18 mouse cellular contexts compared by ENCODE assay signal in the genomic region with DNA sequence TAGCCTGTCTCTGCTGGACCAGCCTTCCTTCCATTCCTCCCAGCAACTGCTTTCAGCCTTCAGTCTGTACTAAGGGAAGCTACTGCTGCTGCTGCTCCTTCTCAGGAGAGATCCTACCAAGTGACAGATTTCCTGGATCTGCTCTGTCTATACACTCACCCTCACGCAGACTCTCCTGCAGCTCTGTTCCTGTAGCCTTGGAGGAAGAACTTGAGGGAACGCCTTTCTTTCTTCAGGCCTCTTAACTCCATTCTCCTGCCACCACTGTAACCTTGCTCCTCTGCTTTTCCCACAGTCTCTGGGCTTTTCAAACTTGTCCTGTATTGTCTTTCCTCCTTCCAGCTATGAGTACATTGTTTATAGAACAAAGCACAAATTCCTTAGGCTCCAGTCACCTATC. TPM values are rescaled to one million over a fixed set of nuclear protein-coding genes. Genes with fewer than 3 reads are reported as not detected.
DNase-seq lines count a peak whose midpoint lies in the region; ATAC-seq lines count a peak whose summit lies in the region.
"Had no signal": no experiment of that assay in that cellular context is flagged by ENCODE, and none has a peak within 500 bp of the region (broad histone marks: within the 10 kb centered on the region; RNA-seq: fewer than 3 reads in every experiment).

No protein-coding gene starts in this region.

- ATAC-seq in forebrain, embryonic 11.5 days (replicated peaks; ENCODE audit: low FRiP score), result no peak
- ATAC-seq in forebrain, embryonic 16.5 days, result no peak
- ATAC-seq in midbrain, embryonic 12.5 days (ENCODE audit: low FRiP score, low read depth), result no peak
- no peak for ATAC-seq in midbrain, embryonic 15.5 days (replicated peaks)
- peak; percentile 71 for ATAC-seq in liver, embryonic 12.5 days
- ATAC-seq in activated CD4-positive, CD25-positive, alpha-beta regulatory T cell, adult 4 months, result no peak

- H3K4me2 ChIP-seq in forebrain, embryonic 11.5 days (ENCODE audit: low read depth, low read length, severe bottlenecking), result no peak overlapping the region
- no peak overlapping the region for H3K4me2 ChIP-seq in forebrain, embryonic 16.5 days (ENCODE audit: low read length)
- H3K4me2 ChIP-seq in midbrain, embryonic 12.5 days (replicated peaks), result no peak overlapping the region
- H3K4me2 ChIP-seq in midbrain, embryonic 15.5 days, result no peak overlapping the region
- peak overlapping the region; percentile 62 for H3K4me2 ChIP-seq in liver, embryonic 12.5 days
- H3K4me2 ChIP-seq: hindbrain, embryonic 15.5 days; limb, embryonic 15.5 days had no signal

- no peaks in the 10 kb centered on the region for H3K36me3 ChIP-seq in forebrain, embryonic 11.5 days (ENCODE audit: control insufficient read depth, insufficient read depth, low read length)
- H3K36me3 ChIP-seq in forebrain, embryonic 16.5 days (ENCODE audit: control insufficient read depth, insufficient read depth), result no peaks in the 10 kb centered on the region
- H3K36me3 ChIP-seq in midbrain, embryonic 12.5 days, result 0 out of 2 replicates have a peak, but pooled peaks cover 3% of the 10 kb centered on the region
- H3K36me3 ChIP-seq in midbrain, embryonic 15.5 days (replicated peaks), result no peaks in the 10 kb centered on the region
- peaks cover 45% of the 10 kb centered on the region for H3K36me3 ChIP-seq in liver, embryonic 12.5 days

- H3K4me1 ChIP-seq in forebrain, embryonic 11.5 days (replicated peaks; ENCODE audit: control insufficient read depth, insufficient read depth, low read length), result no peaks in the 10 kb centered on the region
- H3K4me1 ChIP-seq in forebrain, embryonic 16.5 days (replicated peaks; ENCODE audit: control insufficient read depth, insufficient read depth, low read length), result 0 out of 2 replicates have a peak, but pooled peaks cover 3% of the 10 kb centered on the region
- 0 out of 2 replicates have a peak, but pooled peaks cover 3% of the 10 kb centered on the region for H3K4me1 ChIP-seq in midbrain, embryonic 12.5 days
- H3K4me1 ChIP-seq in midbrain, embryonic 15.5 days, result no peaks in the 10 kb centered on the region
- peaks cover 48% of the 10 kb centered on the region for H3K4me1 ChIP-seq in liver, embryonic 12.5 days
- H3K4me1 ChIP-seq: hindbrain, embryonic 15.5 days had no signal

- H3K4me3 ChIP-seq in forebrain, embryonic 11.5 days (ENCODE audit: low read depth, low read length), result no peak overlapping the region
- no peak overlapping the region for H3K4me3 ChIP-seq in forebrain, embryonic 16.5 days (replicated peaks; ENCODE audit: low read length)
- H3K4me3 ChIP-seq in midbrain, embryonic 12.5 days, result no peak overlapping the region
- no peak overlapping the region for H3K4me3 ChIP-seq in midbrain, embryonic 15.5 days
- H3K4me3 ChIP-seq in liver, embryonic 12.5 days, result peak overlapping the region; percentile 22; the same call in 1 of the 2 replicates
- H3K4me3 ChIP-seq: hindbrain, embryonic 15.5 days; left cerebral cortex, adult 2 months; limb, embryonic 15.5 days had no signal

- peak overlapping the region; percentile 37; the same call in 1 of the 2 replicates for H3K27ac ChIP-seq in forebrain, embryonic 11.5 days (ENCODE audit: low read depth, low read length)
- H3K27ac ChIP-seq in forebrain, embryonic 16.5 days (ENCODE audit: low read length), result no peak overlapping the region
- H3K27ac ChIP-seq in midbrain, embryonic 12.5 days (replicated peaks), result 0 out of 2 replicates have a peak overlapping the region, but pooled peaks have one; percentile 10
- no peak overlapping the region for H3K27ac ChIP-seq in midbrain, embryonic 15.5 days
- peak overlapping the region; percentile 94 for H3K27ac ChIP-seq in liver, embryonic 12.5 days
- H3K27ac ChIP-seq: hindbrain, embryonic 15.5 days; left cerebral cortex, adult 2 months; limb, embryonic 15.5 days; macrophage had no signal

- no peaks in the 10 kb centered on the region for H3K27me3 ChIP-seq in forebrain, embryonic 11.5 days (ENCODE audit: control insufficient read depth, insufficient read depth, low read length)
- no peaks in the 10 kb centered on the region for H3K27me3 ChIP-seq in forebrain, embryonic 16.5 days (replicated peaks; ENCODE audit: control insufficient read depth, insufficient read depth, low read length)
- H3K27me3 ChIP-seq in midbrain, embryonic 12.5 days, result peaks cover 54% of the 10 kb centered on the region
- H3K27me3 ChIP-seq in midbrain, embryonic 15.5 days (replicated peaks), result peaks cover 15% of the 10 kb centered on the region; the same call in 1 of the 2 replicates
- no peaks in the 10 kb centered on the region for H3K27me3 ChIP-seq in liver, embryonic 12.5 days (replicated peaks)
- H3K27me3 ChIP-seq: hindbrain, embryonic 15.5 days; limb, embryonic 15.5 days had no signal

- no peaks in the 10 kb centered on the region for H3K9me3 ChIP-seq in forebrain, embryonic 11.5 days (ENCODE audit: control insufficient read depth, low read length)
- no peaks in the 10 kb centered on the region for H3K9me3 ChIP-seq in forebrain, embryonic 16.5 days (ENCODE audit: control insufficient read depth, low read length)
- H3K9me3 ChIP-seq in midbrain, embryonic 12.5 days, result no peaks in the 10 kb centered on the region
- H3K9me3 ChIP-seq in midbrain, embryonic 15.5 days, result no peaks in the 10 kb centered on the region
- no peaks in the 10 kb centered on the region for H3K9me3 ChIP-seq in liver, embryonic 12.5 days (replicated peaks)
- H3K9me3 ChIP-seq: G1E; hindbrain, embryonic 15.5 days; limb, embryonic 15.5 days had no signal

- no peak for DNase-seq in forebrain, embryonic 11.5 days (ENCODE audit: low spot score)
- DNase-seq in kidney, postnatal 36 days, result no peak
- no peak for DNase-seq in adrenal gland, adult 18-20 months (ENCODE audit: low spot score in 2 of 2)
- DNase-seq: cerebellum, adult 2 months; kidney, adult 11 months; kidney, postnatal 25 days; spleen, adult 18-20 months had no signal

- 81% methylated on average over 2 of the region's 2 CpGs for WGBS in forebrain, embryonic 11.5 days
- WGBS in forebrain, embryonic 16.5 days, result 62% methylated on average over 2 of the region's 2 CpGs
- WGBS in midbrain, embryonic 12.5 days, result 78% methylated on average over 2 of the region's 2 CpGs
- 87% methylated on average over 2 of the region's 2 CpGs for WGBS in midbrain, embryonic 15.5 days
- WGBS in liver, embryonic 12.5 days (ENCODE audit: insufficient replicate concordance), result 47% methylated on average over 2 of the region's 2 CpGs

- H3K9ac ChIP-seq in forebrain, embryonic 11.5 days (ENCODE audit: low read length), result no peak overlapping the region
- no peak overlapping the region for H3K9ac ChIP-seq in forebrain, embryonic 16.5 days (replicated peaks; ENCODE audit: low read depth, low read length)
- H3K9ac ChIP-seq in midbrain, embryonic 12.5 days (replicated peaks), result no peak overlapping the region
- H3K9ac ChIP-seq in midbrain, embryonic 15.5 days, result no peak overlapping the region
- H3K9ac ChIP-seq in liver, embryonic 12.5 days, result peak overlapping the region; percentile 66
- H3K9ac ChIP-seq: hindbrain, embryonic 15.5 days; limb, embryonic 15.5 days had no signal

RNA-seq across cellular contexts. Expression of a gene that starts 37.3 kb away (rescaled TPM):
- polyA plus RNA-seq in forebrain, embryonic 11.5 days (2014; fragmentation: Nextera tagmentation; extraction: Ambion mirVana), result 45.7 and 47.5 TPM in 2 replicates
- polyA plus RNA-seq in forebrain, embryonic 16.5 days (2015; fragmentation: Nextera tagmentation; extraction: Ambion mirVana), result 42.1 and 42.2 TPM in 2 replicates
- 43.1 and 44.1 TPM in 2 replicates for polyA plus RNA-seq in midbrain, embryonic 12.5 days (2016; fragmentation: Nextera tagmentation; extraction: Ambion mirVana)
- polyA plus RNA-seq in midbrain, embryonic 15.5 days (2015; fragmentation: Nextera tagmentation; extraction: Ambion mirVana), result 44.6 and 46.2 TPM in 2 replicates
- polyA plus RNA-seq in liver, embryonic 12.5 days (2016; fragmentation: Nextera tagmentation; extraction: Ambion mirVana), result 55.2 and 55.3 TPM in 2 replicates
- 10 to 100 TPM; 28.4 to 29.5 TPM for polyA plus RNA-seq in activated CD4-positive, CD25-positive, alpha-beta regulatory T cell, adult 4 months (2017; shearing (Covaris generic))
- total RNA-seq in adrenal gland, adult 18-20 months (2021), result 10 to 100 TPM; 29.5 to 30.9 TPM

RNA-seq across cellular contexts. Expression of a gene that starts 39.4 kb away (rescaled TPM):
- 5.8 and 6.4 TPM in 2 replicates for polyA plus RNA-seq in forebrain, embryonic 11.5 days (2014; fragmentation: Nextera tagmentation; extraction: Ambion mirVana)
- 2.9 and 5.5 TPM in 2 replicates for polyA plus RNA-seq in forebrain, embryonic 16.5 days (2015; fragmentation: Nextera tagmentation; extraction: Ambion mirVana)
- 5.3 and 7.0 TPM in 2 replicates for polyA plus RNA-seq in midbrain, embryonic 12.5 days (2016; fragmentation: Nextera tagmentation; extraction: Ambion mirVana)
- 7.7 and 9.0 TPM in 2 replicates for polyA plus RNA-seq in midbrain, embryonic 15.5 days (2015; fragmentation: Nextera tagmentation; extraction: Ambion mirVana)
- 1.3 and 1.4 TPM in 2 replicates for polyA plus RNA-seq in liver, embryonic 12.5 days (2016; fragmentation: Nextera tagmentation; extraction: Ambion mirVana)
- polyA plus RNA-seq in activated CD4-positive, CD25-positive, alpha-beta regulatory T cell, adult 4 months (2017; shearing (Covaris generic)), result not detected
- 1 to 10 TPM; 2.2 to 2.6 TPM for total RNA-seq in adrenal gland, adult 18-20 months (2021)
- total RNA-seq: monocyte, adult 5-6 weeks had no signal
- polyA plus RNA-seq: G1E, macrophage had no signal

Comparison
In these comparisons a context has a peak if more than half of its experiments do, and no peak if none do; other contexts are left out.
1. H3K27ac ChIP-seq: peak in forebrain, embryonic 11.5 days (single experiment), midbrain, embryonic 12.5 days (single experiment) and liver, embryonic 12.5 days (single experiment); none in forebrain, embryonic 16.5 days (single experiment) and midbrain, embryonic 15.5 days (single experiment).